Mouse (Mus musculus) erythroblast, adult 5-6 weeks (primary cell): Measurements from ENCODE around the gene Cars. TPM values are rescaled to one million over a fixed set of nuclear protein-coding genes. Genes with fewer than 3 reads are reported as not detected.
"Not testable (repeated sequence)": the region's sequence is repeated elsewhere in the genome, so short reads cannot be mapped to it uniquely, and the experiment has no call there.

ENCODE experiments used
- ATAC-seq: replicated peaks from 2 replicates; pipeline ENCODE4 v1.8.0; 2016; ENCODE audit warnings: moderate number of reproducible peaks, mild to moderate bottlenecking, moderate TSS enrichment, inconsistent platforms; ENCODE audit not compliant: poor library complexity, low FRiP score, severe bottlenecking
- total RNA-seq, 2 experiments: library from RNA; stranded (forward) in 1 of 2; stranded (reverse) in 1 of 2; fragments of 150-400 nt in 1 of 2; fragments of 200-764, 138-1000 nt in 1 of 2; gene quantifications; 2 replicates each; pipeline versions ENCODE4 v1.2.3 to v1.2.4; 2015 to 2017; ENCODE audit warnings: low replicate concordance in 2 of 2

Gene Cars
- total RNA-seq (2015; ENCODE audit: low replicate concordance) (60.9 and 87.4 TPM in 2 replicates), total RNA-seq (2017; ENCODE audit: low replicate concordance) (120 and 157 TPM in 2 replicates)

DNA sequence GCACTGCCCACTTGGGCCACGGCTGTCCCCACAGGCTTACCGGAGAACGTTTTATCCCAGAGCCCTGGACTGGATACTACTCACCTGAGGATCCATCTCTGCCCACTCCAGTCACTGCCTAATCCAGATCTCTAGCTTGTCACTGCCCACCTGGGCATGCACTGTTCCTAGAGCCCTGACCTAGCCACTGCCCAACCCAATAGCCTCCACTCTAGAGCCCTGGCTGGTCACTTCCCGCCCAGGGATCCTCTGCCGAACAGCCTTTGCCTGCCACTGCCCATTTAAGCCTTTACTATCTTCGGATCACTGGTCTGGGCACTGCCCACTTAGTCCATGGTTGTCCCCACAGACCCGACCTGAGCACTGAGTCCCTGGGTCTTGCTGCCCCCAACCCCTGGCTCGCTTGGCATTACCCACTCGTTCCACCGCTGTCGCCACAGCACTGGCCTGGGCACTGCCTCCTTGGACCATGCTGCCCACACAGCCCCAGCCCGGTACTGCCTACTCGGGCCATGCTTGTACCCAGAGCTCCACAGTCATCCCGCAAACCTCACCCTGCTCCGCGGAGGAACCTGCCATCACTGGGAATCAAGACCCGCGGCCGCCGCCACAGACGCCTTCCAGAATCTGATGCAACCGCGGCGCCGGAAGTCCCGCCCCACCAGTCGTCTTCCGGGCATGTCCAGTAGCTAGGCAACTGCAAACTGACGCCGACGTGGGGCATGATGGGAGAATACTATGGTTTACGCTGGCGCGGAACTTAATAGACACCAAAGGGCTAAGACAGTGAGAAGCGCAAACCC lies at the start of gene Cars:
TSS of gene Cars (minus strand) at position 663 of the 803 bp plus-strand sequence.
- ATAC-seq: peak; percentile 96

GRCm38 (mm10) chr7:143649034-143649768 lies 49.3 kb upstream of the Cars start, which contains the start of gene Tnfrsf22:
Tnfrsf22 (minus strand) TSS chr7:143649661.
- ATAC-seq: peak; percentile 99

GRCm38 (mm10) chr7:143643949-143644348 lies 44.1 kb upstream of the Cars start:
- not testable (repeated sequence) for ATAC-seq

- no peak for ATAC-seq
Observed at GRCm38 (mm10) chr7:143636674-143637073, 36.8 kb upstream of the Cars start.

GRCm38 (mm10) chr7:143631503-143631902 lies 31.6 kb upstream of the Cars start:
- ATAC-seq: no peak

GRCm38 (mm10) chr7:143629501-143629900 lies 29.6 kb upstream of the Cars start:
- ATAC-seq: no peak

GRCm38 (mm10) chr7:143628540-143628939 lies 28.6 kb upstream of the Cars start, which contains the start of gene Tnfrsf26:
Tnfrsf26 (minus strand) TSS chr7:143628722.
- 0 out of 2 replicates have a peak, but pooled peaks have one; percentile 53 for ATAC-seq

DNA sequence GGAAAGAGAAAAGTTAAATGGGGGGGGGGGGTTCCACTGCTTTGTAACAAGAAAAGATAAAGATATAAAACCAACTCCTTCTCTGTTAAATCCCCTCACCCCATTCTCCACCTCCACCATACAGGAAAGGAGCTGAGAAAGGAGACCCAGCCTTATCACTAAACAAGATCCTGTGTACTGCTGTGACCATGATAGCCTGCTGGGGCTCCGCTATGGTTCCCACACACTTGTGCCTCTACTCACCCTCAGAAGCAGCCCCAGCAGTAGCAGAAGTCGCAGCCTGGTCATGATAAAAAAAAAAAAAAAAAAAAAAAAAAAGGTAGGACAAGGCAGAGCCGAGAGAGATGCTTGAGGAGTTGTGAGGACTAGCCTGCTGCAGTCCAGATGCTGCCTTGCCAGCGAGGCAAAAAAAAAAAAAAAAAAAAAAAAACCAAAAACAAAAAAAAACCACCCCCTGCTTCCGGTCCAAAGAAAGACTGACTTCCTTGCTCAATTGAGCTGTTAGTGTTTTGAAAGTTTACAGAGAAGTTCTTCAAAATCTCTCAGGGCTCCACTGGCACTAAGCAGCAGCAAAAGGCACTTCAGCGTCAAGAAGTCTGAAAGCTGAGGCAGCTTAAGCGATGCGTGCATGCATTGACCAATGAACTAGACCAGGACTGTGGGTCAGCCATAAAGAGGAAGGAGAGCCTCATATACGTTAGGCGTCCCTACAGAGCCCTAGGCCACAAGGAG lies 27.8 kb upstream of the Cars start:
- no peak for ATAC-seq

- no peak for ATAC-seq
Observed at GRCm38 (mm10) chr7:143626178-143626577, 26.3 kb upstream of the Cars start.

DNA sequence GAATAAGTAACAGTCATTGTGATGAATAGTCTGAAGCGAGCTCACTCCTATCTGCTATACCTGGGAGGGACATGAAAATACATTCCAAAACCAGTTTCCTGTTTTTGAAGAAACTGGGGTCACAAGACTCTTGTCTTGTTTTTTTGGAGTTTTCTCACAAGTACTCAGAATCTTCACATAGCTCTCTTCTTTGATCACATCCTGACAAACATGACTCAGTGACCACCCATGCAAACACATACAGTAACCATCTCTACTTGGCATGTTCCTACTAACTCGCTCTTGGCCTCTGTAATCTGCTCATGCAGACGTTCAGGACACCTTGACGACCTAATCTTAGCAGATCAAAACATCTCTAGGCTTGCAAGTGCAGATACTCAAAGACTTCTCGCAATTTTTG lies 25.3 kb upstream of the Cars start:
- ATAC-seq: no peak

DNA sequence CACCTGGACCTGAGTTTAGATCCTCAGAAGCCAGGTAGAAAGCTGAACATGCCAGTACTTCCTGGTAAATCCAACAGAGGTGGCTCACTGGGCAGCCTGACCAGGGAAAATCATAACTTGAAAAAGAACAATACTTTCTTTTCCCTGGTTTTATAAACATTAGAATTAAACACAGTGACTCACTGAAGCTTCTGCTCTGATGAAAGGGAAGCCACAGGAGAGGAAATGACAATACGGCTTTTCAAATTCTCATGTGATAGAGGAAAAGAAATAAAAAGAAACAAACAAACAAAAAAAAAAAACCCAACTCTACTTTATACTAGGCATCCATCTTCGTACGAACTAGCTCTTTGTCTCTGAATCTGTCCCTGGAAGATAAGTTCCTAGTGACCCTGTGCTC lies 24.7 kb upstream of the Cars start:
- ATAC-seq: no peak

- no peak for ATAC-seq
Observed at GRCm38 (mm10) chr7:143620951-143621350, 21.1 kb upstream of the Cars start.

DNA sequence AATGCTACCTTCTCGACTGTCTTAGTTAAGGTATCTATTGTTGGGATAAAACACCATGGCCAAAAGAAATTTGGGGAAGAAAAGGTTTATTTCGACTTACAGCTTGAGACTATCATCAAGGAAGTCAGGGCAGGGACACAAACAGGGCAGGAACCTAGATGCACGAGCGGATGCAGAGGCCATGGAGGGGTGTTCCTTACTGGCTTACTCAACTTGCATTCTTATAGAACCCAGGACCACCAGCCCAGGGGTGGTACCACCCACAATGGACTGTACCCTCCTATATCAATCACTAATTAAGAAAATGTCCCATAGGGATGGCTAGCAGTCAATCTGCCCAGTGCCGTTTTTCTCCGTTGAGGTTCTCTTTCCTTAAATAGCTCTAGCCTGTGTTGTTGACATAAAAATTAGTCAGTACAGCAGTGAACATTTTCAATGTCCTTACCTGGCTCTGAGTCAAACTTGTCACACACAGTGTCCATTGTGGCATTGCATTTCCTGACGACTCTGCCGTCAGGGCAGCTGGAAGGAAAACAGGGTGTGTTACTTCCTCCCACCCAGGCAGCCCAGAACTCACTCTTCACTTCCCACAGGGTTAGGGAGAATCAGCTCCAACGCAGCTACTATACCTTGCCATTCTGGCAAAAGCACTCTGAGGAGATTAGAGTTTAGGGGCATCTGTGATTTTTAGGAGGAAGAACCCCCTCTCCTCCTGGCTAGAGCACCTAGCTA lies 14.7 kb upstream of the Cars start:
- ATAC-seq: no peak

DNA sequence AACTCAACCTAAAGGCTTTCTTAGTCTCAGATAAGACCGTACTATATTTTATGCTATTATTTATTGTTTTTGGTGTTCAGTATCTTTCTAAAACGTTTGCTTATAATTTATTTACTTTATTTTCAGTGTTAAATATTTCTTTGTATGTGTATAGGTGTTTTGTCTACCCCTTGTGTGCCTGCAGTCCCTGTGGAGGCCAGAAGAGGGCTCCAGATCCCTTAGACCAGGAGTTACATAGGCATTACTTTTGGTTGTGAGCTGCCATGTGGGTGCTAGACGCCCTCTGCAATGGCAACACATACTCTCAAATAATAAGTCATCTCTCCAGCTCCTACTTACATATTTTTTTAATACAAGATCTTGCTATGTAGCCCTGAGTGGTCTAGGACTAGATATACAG lies 12.3 kb upstream of the Cars start:
- no peak for ATAC-seq

GRCm38 (mm10) chr7:143605321-143605720 lies 5.4 kb upstream of the Cars start:
- no peak for ATAC-seq

DNA sequence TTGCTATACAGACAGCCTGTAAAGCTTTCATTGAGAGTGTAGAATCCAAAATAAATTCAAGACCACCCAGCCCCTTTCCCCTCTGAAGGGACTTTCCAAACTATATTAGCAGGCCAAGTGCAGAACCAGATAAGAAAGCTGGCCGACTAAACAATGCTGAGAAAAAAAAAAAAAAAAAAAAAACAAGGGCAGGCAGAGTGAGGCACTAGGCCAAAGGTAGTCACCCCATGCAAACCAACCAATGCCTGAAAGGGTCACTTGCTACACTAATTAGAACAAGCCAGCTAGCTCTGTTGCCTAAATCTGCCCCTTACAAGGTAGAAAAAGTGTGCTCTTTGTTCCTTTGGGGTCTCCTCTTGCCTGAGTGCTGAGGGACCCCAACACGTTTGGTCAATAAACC lies 5.0 kb upstream of the Cars start:
- ATAC-seq: no peak

DNA sequence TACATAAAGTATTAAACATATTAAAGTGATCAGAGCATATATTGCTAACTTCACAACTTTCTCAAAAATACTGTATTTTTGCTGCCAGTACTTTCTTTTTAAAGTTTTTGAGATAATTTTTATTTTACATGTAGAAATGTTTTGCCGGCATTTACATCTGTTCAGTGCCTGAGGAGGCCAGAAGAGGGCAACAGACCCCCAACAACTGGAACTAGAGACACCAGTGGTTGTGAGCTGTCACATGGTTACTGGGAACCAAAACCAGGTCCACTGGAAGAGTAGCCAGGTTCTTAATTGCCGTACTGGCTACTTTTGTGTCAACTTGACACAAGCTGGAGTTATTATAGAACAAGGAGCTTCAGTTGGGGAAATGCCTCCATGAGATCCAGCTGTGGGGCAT lies 1.8 kb upstream of the Cars start:
- no peak for ATAC-seq

DNA sequence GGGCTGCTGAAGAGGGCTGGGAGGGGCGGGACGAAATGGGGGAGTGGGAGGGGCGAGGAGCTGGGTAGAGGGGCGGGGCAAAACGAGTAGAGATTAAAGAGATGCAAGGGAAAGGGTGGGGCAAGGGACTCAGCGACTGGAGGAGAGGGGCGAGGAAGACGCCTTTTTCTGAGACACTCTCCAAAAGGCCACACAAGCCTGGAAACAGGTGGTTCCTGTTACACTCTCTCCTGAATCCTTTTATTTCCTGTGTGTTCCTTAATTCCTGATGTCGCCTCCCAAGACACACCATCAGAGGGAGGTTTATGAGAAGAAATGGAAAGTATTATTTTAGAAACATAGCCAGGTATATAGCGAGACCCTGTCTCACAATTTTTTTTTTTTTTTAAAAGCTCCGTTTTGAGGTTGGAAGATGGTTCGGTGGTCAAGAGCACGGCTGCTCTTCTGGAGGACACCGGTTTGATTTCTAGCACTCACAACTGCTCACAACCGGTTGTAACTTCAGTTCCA lies 396 bp upstream of the Cars start:
- ATAC-seq: no peak

DNA sequence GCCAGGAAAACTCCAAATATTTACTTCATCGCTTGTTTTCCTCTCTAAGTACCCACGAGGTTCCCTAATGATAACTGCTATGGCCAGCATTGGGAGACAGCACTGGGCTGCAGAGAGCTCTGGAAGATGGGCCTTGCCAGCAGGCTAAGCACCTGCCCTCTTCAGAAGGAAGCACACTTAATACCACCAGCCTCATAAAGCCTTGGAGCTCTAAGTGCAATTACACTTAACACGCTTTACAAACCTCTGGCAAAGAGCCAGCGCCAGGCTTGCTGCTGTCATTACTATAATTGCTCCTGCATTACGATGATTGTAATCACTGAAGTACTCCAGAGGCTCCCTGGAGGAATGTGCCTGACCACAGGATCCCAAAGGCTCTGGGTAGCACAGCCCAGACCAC lies 5.0 kb downstream of the Cars start:
- no peak for ATAC-seq
